Mouse (Mus musculus): ENCODE measurements around the gene Fnip2. TPM values are rescaled to one million over a fixed set of nuclear protein-coding genes. Genes with fewer than 3 reads are reported as not detected.

Fnip2 gene
- polyA plus RNA-seq, 1 experiment from 2014 or later, result 9.4 TPM

DNA sequence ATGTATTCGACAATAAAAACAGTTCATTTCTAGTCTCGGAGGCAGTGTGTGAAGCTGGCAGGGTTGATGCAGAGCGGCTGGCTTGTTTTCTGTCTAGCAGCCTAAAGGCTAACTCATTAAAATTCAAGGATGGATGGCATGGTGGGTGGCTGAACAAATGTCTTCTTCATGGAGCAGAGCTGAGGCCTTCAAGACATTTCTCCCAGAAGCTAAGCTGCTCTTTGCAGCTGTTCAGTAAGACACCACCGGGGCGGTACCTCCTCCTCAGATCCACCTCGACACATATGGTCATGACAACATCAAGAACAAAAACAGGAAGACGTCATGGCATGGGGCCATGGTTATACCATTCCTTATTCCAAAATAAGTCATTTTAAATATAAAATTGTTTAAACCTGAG, 131.4 kb downstream of the Fnip2 start:
- Histone ChIP-seq H3K4me3 (ENCODE audit: low read depth, low read length) (no peak overlapping the region), H3K9ac (ENCODE audit: low read length) (no peak overlapping the region), H3K4me2 (ENCODE audit: low read depth, low read length, severe bottlenecking) (no peak overlapping the region), H3K27ac (ENCODE audit: low read depth, low read length) (no peak overlapping the region), H3K36me3 (ENCODE audit: control insufficient read depth, insufficient read depth, low read length) (no peaks in the 10 kb centered on the region; the same call in 1 of the 2 replicates), H3K9me3 (ENCODE audit: control insufficient read depth, low read length) (no peaks in the 10 kb centered on the region), H3K4me1 (replicated peaks; ENCODE audit: control insufficient read depth, insufficient read depth, low read length) (no peaks in the 10 kb centered on the region), H3K27me3 (ENCODE audit: control insufficient read depth, insufficient read depth, low read length) (no peaks in the 10 kb centered on the region)
- ATAC-seq (replicated peaks; ENCODE audit: low FRiP score), result no peak
- WGBS, result 91% methylated on average over 7 of the region's 7 CpGs
- DNase-seq (ENCODE audit: low spot score), result no peak

DNA sequence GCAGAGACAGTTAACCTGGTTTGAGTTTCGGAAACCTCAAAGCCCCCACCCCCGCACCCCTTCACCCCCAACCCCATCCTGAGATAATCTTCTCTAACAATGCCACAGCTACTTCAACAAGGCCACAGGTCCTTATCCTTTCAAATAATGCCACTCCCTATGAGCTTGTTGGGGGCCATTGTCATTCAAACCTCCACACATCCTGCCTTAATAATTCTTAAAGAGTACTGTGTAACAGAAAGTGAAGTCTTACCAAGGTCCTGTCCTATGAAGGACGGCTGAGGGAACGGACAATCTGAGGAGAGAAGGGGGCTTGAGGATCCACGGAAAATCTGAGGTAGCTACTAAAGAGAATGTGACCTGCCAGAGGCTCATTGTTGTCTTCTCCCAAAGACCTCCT, 132.6 kb downstream of the Fnip2 start:
- 31% methylated on average over 5 of the region's 5 CpGs for WGBS
- no peak overlapping the region for H3K9ac ChIP-seq (ENCODE audit: low read length)
- H3K27me3 ChIP-seq (ENCODE audit: control insufficient read depth, insufficient read depth, low read length), result no peaks in the 10 kb centered on the region
- H3K4me1 ChIP-seq (replicated peaks; ENCODE audit: control insufficient read depth, insufficient read depth, low read length), result no peaks in the 10 kb centered on the region
- no peaks in the 10 kb centered on the region for H3K9me3 ChIP-seq (ENCODE audit: control insufficient read depth, low read length)
- H3K4me3 ChIP-seq (ENCODE audit: low read depth, low read length), result no peak overlapping the region
- H3K4me2 ChIP-seq (ENCODE audit: low read depth, low read length, severe bottlenecking), result no peak overlapping the region
- ATAC-seq (replicated peaks; ENCODE audit: low FRiP score), result no peak
- DNase-seq (ENCODE audit: low spot score), result no peak
- no peak overlapping the region for H3K27ac ChIP-seq (ENCODE audit: low read depth, low read length)
- no peaks in the 10 kb centered on the region; the same call in 1 of the 2 replicates for H3K36me3 ChIP-seq (ENCODE audit: control insufficient read depth, insufficient read depth, low read length)

DNA sequence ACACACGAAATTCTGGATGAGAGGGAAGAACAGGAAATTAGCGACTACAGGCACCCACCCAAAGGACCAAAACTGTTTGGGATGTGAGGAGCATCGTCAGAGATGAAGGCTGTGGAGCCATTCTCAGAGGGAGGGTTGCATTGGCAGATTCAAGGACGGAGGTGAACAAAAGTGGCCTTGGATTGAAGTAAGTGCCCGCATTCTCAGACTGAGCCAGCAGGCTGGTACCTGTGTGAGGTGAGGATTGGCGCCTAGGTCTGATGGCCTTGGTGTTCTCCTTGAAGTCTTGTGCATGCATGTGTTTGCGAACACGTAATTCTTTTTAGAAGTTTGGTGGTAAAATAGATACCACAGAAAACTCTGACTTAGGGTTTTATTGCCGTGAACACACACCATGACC, 133.2 kb downstream of the Fnip2 start:
- Histone ChIP-seq H3K27me3 (ENCODE audit: control insufficient read depth, insufficient read depth, low read length) (no peaks in the 10 kb centered on the region), H3K36me3 (ENCODE audit: control insufficient read depth, insufficient read depth, low read length) (no peaks in the 10 kb centered on the region; the same call in 1 of the 2 replicates), H3K27ac (ENCODE audit: low read depth, low read length) (no peak overlapping the region), H3K9ac (ENCODE audit: low read length) (no peak overlapping the region), H3K4me3 (ENCODE audit: low read depth, low read length) (no peak overlapping the region), H3K4me2 (ENCODE audit: low read depth, low read length, severe bottlenecking) (no peak overlapping the region), H3K4me1 (replicated peaks; ENCODE audit: control insufficient read depth, insufficient read depth, low read length) (no peaks in the 10 kb centered on the region), H3K9me3 (ENCODE audit: control insufficient read depth, low read length) (no peaks in the 10 kb centered on the region)
- ATAC-seq (replicated peaks; ENCODE audit: low FRiP score) (no peak), DNase-seq (ENCODE audit: low spot score) (no peak)
- WGBS, result 71% methylated on average over 9 of the region's 9 CpGs

DNA sequence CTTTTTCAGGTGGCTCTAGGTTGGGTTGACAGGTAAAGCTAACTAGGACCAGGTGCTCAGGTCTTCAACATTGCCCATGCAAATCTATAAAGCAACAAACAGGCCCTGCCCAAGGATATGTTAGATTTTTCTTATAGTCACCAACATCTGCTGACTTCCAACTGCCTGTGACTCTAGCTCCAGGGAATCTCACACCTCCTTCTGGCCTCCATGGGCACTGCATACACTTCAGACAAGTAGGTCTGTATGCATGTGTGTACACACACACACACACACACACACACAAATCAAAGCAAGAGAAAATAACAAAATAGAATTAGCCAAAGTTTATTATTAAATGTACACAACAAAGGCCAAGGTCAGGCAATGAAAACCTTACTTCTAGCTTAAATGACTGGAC, 134.0 kb downstream of the Fnip2 start:
- no peaks in the 10 kb centered on the region for H3K27me3 ChIP-seq (ENCODE audit: control insufficient read depth, insufficient read depth, low read length)
- no peak overlapping the region for H3K4me2 ChIP-seq (ENCODE audit: low read depth, low read length, severe bottlenecking)
- no peak for DNase-seq (ENCODE audit: low spot score)
- no peak overlapping the region for H3K4me3 ChIP-seq (ENCODE audit: low read depth, low read length)
- H3K36me3 ChIP-seq (ENCODE audit: control insufficient read depth, insufficient read depth, low read length), result no peaks in the 10 kb centered on the region; the same call in 1 of the 2 replicates
- H3K4me1 ChIP-seq (replicated peaks; ENCODE audit: control insufficient read depth, insufficient read depth, low read length), result no peaks in the 10 kb centered on the region
- no peak for ATAC-seq (replicated peaks; ENCODE audit: low FRiP score)
- H3K27ac ChIP-seq (ENCODE audit: low read depth, low read length), result no peak overlapping the region
- H3K9me3 ChIP-seq (ENCODE audit: control insufficient read depth, low read length), result no peaks in the 10 kb centered on the region
- no peak overlapping the region for H3K9ac ChIP-seq (ENCODE audit: low read length)

- no peak for DNase-seq (ENCODE audit: low spot score)
- no peaks in the 10 kb centered on the region for H3K9me3 ChIP-seq (ENCODE audit: control insufficient read depth, low read length)
Measured at GRCm38 (mm10) chr3:79425441-79425840, 142.2 kb downstream of the Fnip2 start.

DNA sequence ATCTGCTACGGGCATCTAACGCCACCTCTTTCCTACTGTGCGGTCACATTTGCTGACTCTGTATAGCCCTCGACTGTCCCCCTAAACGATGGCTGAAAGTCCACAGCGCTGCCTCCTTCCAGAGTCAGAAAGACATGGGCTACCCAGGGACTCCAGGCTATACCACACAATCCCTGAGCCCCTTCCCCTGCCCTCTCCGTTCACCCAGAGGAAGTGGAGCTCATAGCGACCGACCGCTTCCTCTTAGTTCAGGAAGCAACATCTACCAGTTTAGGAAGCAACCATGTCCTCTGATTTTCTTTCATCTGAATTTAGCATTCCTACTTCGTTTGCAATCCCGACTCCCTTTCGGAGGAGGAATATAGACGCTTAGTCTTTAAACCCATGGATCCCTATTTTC, 148.7 kb downstream of the Fnip2 start:
- peaks cover 5% of the 10 kb centered on the region; the same call in 1 of the 2 replicates for H3K4me1 ChIP-seq (replicated peaks; ENCODE audit: control insufficient read depth, insufficient read depth, low read length)
- H3K9me3 ChIP-seq (ENCODE audit: control insufficient read depth, low read length), result no peaks in the 10 kb centered on the region
- H3K36me3 ChIP-seq (ENCODE audit: control insufficient read depth, insufficient read depth, low read length), result no peaks in the 10 kb centered on the region
- H3K27me3 ChIP-seq (ENCODE audit: control insufficient read depth, insufficient read depth, low read length), result no peaks in the 10 kb centered on the region
- 91% methylated on average over 14 of the region's 14 CpGs for WGBS
- H3K27ac ChIP-seq (ENCODE audit: low read depth, low read length), result no peak overlapping the region
- no peak overlapping the region for H3K9ac ChIP-seq (ENCODE audit: low read length)
- no peak overlapping the region for H3K4me3 ChIP-seq (ENCODE audit: low read depth, low read length)
- DNase-seq (ENCODE audit: low spot score) (no peak), ATAC-seq (replicated peaks; ENCODE audit: low FRiP score) (no peak)
- no peak overlapping the region for H3K4me2 ChIP-seq (ENCODE audit: low read depth, low read length, severe bottlenecking)

More at GRCm38 (mm10) chr3:79425441-79425840, 142.2 kb downstream of the Fnip2 start:
- H3K4me1 ChIP-seq (replicated peaks; ENCODE audit: control insufficient read depth, insufficient read depth, low read length), result no peaks in the 10 kb centered on the region
- no peak overlapping the region for H3K9ac ChIP-seq (ENCODE audit: low read length)
- no peaks in the 10 kb centered on the region for H3K36me3 ChIP-seq (ENCODE audit: control insufficient read depth, insufficient read depth, low read length)
- no peaks in the 10 kb centered on the region for H3K27me3 ChIP-seq (ENCODE audit: control insufficient read depth, insufficient read depth, low read length)
- WGBS, result 90% methylated on average over 1 of the region's 1 CpGs
- H3K4me3 ChIP-seq (ENCODE audit: low read depth, low read length), result no peak overlapping the region
- no peak overlapping the region for H3K27ac ChIP-seq (ENCODE audit: low read depth, low read length)
- no peak overlapping the region for H3K4me2 ChIP-seq (ENCODE audit: low read depth, low read length, severe bottlenecking)
- no peak for ATAC-seq (replicated peaks; ENCODE audit: low FRiP score)

GRCm38 (mm10) chr3:79416944-79417680, 150.5 kb downstream of the Fnip2 start:
- 15% methylated on average over 4 of the region's 4 CpGs for WGBS
- Histone ChIP-seq H3K4me1 (replicated peaks; ENCODE audit: control insufficient read depth, insufficient read depth, low read length) (peaks cover 5% of the 10 kb centered on the region; the same call in 1 of the 2 replicates), H3K9ac (ENCODE audit: low read length) (no peak overlapping the region), H3K4me3 (ENCODE audit: low read depth, low read length) (no peak overlapping the region), H3K9me3 (ENCODE audit: control insufficient read depth, low read length) (no peaks in the 10 kb centered on the region), H3K36me3 (ENCODE audit: control insufficient read depth, insufficient read depth, low read length) (no peaks in the 10 kb centered on the region), H3K4me2 (ENCODE audit: low read depth, low read length, severe bottlenecking) (peak overlapping the region; percentile 15; the same call in 1 of the 2 replicates), H3K27me3 (ENCODE audit: control insufficient read depth, insufficient read depth, low read length) (no peaks in the 10 kb centered on the region), H3K27ac (ENCODE audit: low read depth, low read length) (peak overlapping the region; percentile 82)
- peak; percentile 95 for ATAC-seq (replicated peaks; ENCODE audit: low FRiP score)
- peak; percentile 60 for DNase-seq (ENCODE audit: low spot score)

GRCm38 (mm10) chr3:79415929-79416328, 151.7 kb downstream of the Fnip2 start:
- no peak overlapping the region for H3K4me2 ChIP-seq (ENCODE audit: low read depth, low read length, severe bottlenecking)
- H3K4me3 ChIP-seq (ENCODE audit: low read depth, low read length), result no peak overlapping the region
- H3K27me3 ChIP-seq (ENCODE audit: control insufficient read depth, insufficient read depth, low read length), result no peaks in the 10 kb centered on the region
- H3K27ac ChIP-seq (ENCODE audit: low read depth, low read length), result no peak overlapping the region
- no peak for ATAC-seq (replicated peaks; ENCODE audit: low FRiP score)
- H3K9ac ChIP-seq (ENCODE audit: low read length), result no peak overlapping the region
- H3K36me3 ChIP-seq (ENCODE audit: control insufficient read depth, insufficient read depth, low read length), result no peaks in the 10 kb centered on the region
- H3K9me3 ChIP-seq (ENCODE audit: control insufficient read depth, low read length), result no peaks in the 10 kb centered on the region
- H3K4me1 ChIP-seq (replicated peaks; ENCODE audit: control insufficient read depth, insufficient read depth, low read length), result peaks cover 5% of the 10 kb centered on the region; the same call in 1 of the 2 replicates
- DNase-seq (ENCODE audit: low spot score), result no peak

GRCm38 (mm10) chr3:79415081-79415480, 152.5 kb downstream of the Fnip2 start:
- no peaks in the 10 kb centered on the region for H3K36me3 ChIP-seq (ENCODE audit: control insufficient read depth, insufficient read depth, low read length)
- ATAC-seq (replicated peaks; ENCODE audit: low FRiP score), result no peak
- H3K4me2 ChIP-seq (ENCODE audit: low read depth, low read length, severe bottlenecking), result no peak overlapping the region
- H3K4me1 ChIP-seq (replicated peaks; ENCODE audit: control insufficient read depth, insufficient read depth, low read length), result peaks cover 5% of the 10 kb centered on the region; the same call in 1 of the 2 replicates
- 90% methylated on average over 5 of the region's 5 CpGs for WGBS
- no peak overlapping the region for H3K9ac ChIP-seq (ENCODE audit: low read length)
- no peak for DNase-seq (ENCODE audit: low spot score)
- H3K4me3 ChIP-seq (ENCODE audit: low read depth, low read length), result no peak overlapping the region
- H3K27ac ChIP-seq (ENCODE audit: low read depth, low read length), result no peak overlapping the region
- H3K9me3 ChIP-seq (ENCODE audit: control insufficient read depth, low read length), result no peaks in the 10 kb centered on the region
- H3K27me3 ChIP-seq (ENCODE audit: control insufficient read depth, insufficient read depth, low read length), result no peaks in the 10 kb centered on the region

Measured in forebrain, embryonic 11.5 days (tissue).